Mouse (Mus musculus) intestine, embryonic 14.5 days (tissue): ENCODE measurements around the gene Ldb2. TPM values are rescaled to one million over a fixed set of nuclear protein-coding genes. Genes with fewer than 3 reads are reported as not detected.

Experiments
- ATAC-seq: fragments of 200-750 bp; cut with Nextera tagmentation; replicated peaks from 2 replicates; pipeline ENCODE4 v1.8.0; 2017; ENCODE audit warnings: low read depth, moderate number of reproducible peaks, moderate TSS enrichment, moderate library complexity; ENCODE audit not compliant: low FRiP score, low TSS enrichment
- DNase-seq: peaks from one replicate; pipeline ENCODE4 v3.0.0-alpha.2; 2018; ENCODE audit warnings: low spot score
- H3K27ac ChIP-seq: fragments of 300-500 bp; sonication (generic); 2 replicates; pipeline ENCODE4 v1.5.1; 2014; ENCODE audit warnings: low read depth, mild to moderate bottlenecking, control low read depth
- H3K27me3 ChIP-seq: fragments of 300-500 bp; sonication (generic); replicated peaks from 2 replicates; pipeline ENCODE4 v1.6.1; 2014; ENCODE audit warnings: low read length, control low read depth; ENCODE audit not compliant: control insufficient read depth, insufficient read depth
- H3K36me3 ChIP-seq: fragments of 300-500 bp; sonication (generic); 2 replicates; pipeline ENCODE4 v1.6.1; 2014; ENCODE audit warnings: low read length, control low read depth; ENCODE audit not compliant: control insufficient read depth, insufficient read depth
- H3K4me1 ChIP-seq: fragments of 300-500 bp; sonication (generic); replicated peaks from 2 replicates; pipeline ENCODE4 v1.6.1; 2014; ENCODE audit warnings: low read length, control low read depth, mixed read lengths; ENCODE audit not compliant: control insufficient read depth, insufficient read depth
- H3K4me2 ChIP-seq: fragments of 300-500 bp; sonication (generic); 2 replicates; pipeline ENCODE4 v1.6.1; 2014; ENCODE audit warnings: low read length
- H3K4me3 ChIP-seq: fragments of 300-500 bp; sonication (generic); 2 replicates; pipeline ENCODE4 v1.5.1; 2014; ENCODE audit warnings: low read depth, low read length, control low read depth, mixed read lengths
- H3K9ac ChIP-seq: fragments of 300-500 bp; sonication (generic); 2 replicates; pipeline ENCODE4 v1.6.1; 2014; ENCODE audit warnings: mild to moderate bottlenecking, low read length
- H3K9me3 ChIP-seq: fragments of 300-500 bp; sonication (generic); 2 replicates; pipeline ENCODE4 v1.6.1; 2016; ENCODE audit warnings: low read length, control low read depth; ENCODE audit not compliant: control insufficient read depth
- WGBS: fragments of 180-500 bp; shearing (Covaris S2); extraction: QIAGEN DNeasy Blood & Tissue Kit; methylation state at CpG from one replicate; pipeline ENCODE4 v1.1.7; 2014; 5-methylcytosine and 5-hydroxymethylcytosine counted together
- polyA plus RNA-seq: library from polyadenylated mRNA; unstranded; fragments of >200 nt; fragmentation: Nextera tagmentation; extraction: Ambion mirVana; gene quantifications from 2 replicates; pipeline ENCODE4 v1.2.1, GENCODE M21; 2014

Ldb2 gene
- polyA plus RNA-seq, 1 experiment from 2014 or later = 61.9 TPM

DNA sequence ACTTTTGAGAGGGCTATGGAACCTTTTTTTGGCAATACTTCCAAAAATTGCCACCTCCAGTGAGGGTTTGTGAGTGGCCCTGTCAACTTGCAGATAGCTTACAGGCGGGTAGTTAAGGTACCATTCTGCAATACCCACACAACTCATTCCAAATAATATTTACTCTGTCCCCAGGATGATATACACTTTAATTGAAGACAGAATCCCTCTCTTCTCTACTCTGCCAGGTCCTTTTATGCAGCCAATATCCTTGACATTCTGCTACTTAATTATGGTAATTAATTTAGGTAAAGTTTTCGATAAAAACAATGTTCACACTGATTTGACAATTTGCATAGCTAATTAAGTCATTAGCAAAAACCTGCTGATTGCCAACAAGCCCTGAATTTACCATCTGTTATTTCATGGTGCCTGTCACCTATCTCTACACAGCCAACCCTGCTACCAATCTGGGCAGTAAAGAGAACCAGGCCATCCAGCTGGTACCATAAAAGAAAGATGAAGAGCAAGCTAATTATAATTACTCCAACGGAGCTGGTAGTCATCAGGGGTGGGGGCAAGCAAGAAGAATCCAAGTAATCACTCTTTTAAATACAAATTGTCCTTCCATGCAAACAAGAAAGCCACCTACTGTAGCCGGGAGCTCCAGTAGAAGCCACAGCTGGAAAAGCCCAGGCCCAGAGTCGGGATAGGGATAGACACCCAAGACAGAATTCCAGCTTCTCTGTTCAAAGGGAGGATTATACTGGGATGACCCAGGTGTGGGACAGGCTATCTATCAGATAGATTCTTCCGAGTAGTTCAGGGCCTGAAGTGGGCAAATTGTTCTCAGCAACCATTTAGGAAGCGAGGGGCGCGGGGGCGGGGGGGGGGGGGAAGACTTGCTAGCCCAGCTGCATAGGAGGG is 325.4 kb downstream of the Ldb2 start:
- ATAC-seq (no peak), DNase-seq (no peak)
- no peak overlapping the region for H3K4me3 ChIP-seq
- H3K9me3 ChIP-seq = no peaks in the 10 kb centered on the region
- no peak overlapping the region for H3K4me2 ChIP-seq
- no peaks in the 10 kb centered on the region for H3K27me3 ChIP-seq
- H3K9ac ChIP-seq = no peak overlapping the region
- H3K4me1 ChIP-seq = no peaks in the 10 kb centered on the region
- H3K36me3 ChIP-seq = peaks cover 8% of the 10 kb centered on the region; the same call in 1 of the 2 replicates
- 69% methylated on average over 9 of the region's 10 CpGs for WGBS
- no peak overlapping the region for H3K27ac ChIP-seq

DNA sequence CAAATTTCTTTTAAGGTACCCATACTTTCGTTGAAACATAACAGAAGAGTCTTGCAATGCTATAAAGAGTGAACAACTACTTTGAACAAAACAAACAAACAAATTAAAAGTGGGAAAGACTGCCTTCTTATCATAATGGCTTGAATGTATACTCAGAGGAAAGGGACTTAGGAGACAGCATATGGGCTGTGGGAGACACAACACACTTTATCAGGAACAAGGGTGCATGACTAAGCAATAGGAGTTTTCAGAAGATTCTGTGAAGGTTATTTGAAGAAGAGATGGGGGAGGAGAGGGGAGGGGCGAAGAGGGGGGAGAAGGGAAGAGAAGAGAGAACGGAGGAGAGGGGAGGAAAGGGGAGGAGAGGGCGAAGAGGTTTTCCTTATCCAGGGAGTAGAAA is 334.2 kb downstream of the Ldb2 start:
- Histone ChIP-seq H3K27me3 (no peaks in the 10 kb centered on the region), H3K4me3 (no peak overlapping the region), H3K9ac (no peak overlapping the region), H3K27ac (no peak overlapping the region), H3K4me1 (no peaks in the 10 kb centered on the region), H3K36me3 (no peaks in the 10 kb centered on the region), H3K4me2 (no peak overlapping the region), H3K9me3 (no peaks in the 10 kb centered on the region)
- 76% methylated on average over 4 of the region's 4 CpGs for WGBS
- ATAC-seq = no peak
- DNase-seq = no peak
